Mouse (Mus musculus) induced T-regulatory cell, adult 2 months (primary cell): ENCODE measurements around the gene Mylk.

ENCODE experiments used
- DNase-seq: peaks from one replicate; pipeline ENCODE4 v3.0.0-alpha.2; 2012; ENCODE audit warnings: low read depth

The Mylk gene

DNA sequence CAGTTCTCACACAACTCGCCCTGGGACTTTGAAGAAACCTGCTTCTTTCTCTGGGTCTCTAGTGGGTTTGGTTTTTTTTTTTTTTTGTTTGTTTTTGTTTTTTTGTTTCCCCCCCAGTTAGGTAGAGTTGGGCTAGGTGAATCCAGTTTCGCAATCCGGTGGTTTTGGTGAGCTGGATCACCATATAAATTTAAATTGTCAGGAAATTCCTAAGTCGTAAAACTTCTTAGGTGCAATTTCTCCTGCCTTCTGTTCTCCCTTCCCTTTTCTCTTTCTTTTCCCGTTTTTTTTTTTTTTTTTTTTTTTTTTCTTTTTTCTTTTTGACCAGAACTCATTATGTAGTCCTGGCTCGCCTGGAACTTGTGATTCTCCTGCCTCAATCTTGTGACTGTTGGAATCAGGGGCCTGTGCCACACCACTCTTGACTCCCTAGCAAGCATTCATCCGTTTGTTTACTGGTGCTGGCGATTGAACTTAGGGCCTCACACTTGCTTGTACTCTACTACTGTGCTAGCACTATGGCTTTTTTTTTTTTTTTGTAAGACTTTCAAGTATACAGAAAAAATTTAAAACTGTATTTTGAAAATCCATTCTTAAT lies 278.2 kb downstream of the Mylk start:
- DNase-seq, result no peak

DNA sequence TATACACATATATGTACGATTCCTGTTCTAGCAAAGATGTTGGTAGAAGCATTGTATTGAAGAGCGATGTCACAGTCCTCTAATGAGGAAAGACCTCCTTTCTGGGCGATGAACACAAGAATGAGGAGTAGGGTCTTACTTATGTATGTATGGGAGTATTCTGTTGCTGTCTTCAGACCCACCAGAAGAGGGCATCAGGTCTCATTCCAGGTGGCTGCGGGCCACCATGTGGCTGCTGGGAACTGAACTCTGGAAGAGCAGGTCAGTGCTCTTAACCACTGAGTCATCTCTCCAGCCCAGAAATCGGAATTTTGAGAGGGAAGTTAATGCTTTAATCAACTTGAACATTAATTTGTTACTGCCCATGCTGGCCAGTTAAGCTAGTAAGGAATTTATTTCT lies 279.3 kb downstream of the Mylk start:
- peak; percentile 45 for DNase-seq

DNA sequence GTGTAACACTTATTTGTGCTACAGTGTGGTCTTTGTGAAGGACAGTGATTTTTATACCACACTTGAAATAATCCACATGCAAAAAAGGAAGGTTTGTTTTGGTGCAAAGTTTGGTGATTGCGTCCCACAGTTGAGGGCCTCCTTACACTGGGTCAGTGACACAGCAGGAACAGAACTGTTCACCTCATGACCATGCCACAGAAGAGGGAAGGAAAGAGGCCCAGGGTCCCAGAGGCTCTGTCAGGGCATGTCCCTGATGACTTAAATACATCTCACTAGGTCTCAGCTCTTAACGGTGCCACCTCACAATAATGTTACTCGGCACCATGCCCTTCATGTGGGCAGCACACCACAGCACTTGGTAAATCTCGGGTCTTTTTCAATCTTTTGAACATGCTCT lies 280.3 kb downstream of the Mylk start:
- DNase-seq, result no peak

DNA sequence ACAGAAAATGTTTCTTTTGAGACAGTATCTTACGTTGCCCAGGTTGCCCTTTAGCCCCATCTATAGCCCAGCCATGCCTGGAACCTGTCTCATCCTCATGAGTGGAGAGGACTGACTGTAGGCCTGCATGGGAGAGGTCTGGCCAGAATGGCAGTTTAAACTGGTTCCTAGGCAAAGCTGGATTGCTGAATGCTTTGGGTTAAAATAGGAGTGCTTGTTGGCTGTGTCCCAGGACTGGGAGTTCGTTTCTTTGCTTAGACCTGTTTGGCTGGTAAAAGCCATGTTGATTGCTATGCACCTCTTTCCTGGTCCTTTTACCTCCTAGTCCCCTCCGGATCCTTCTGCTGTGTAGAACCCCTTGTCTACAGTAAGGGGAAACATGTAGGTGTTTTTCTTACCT lies 288.2 kb downstream of the Mylk start:
- DNase-seq, result no peak

DNA sequence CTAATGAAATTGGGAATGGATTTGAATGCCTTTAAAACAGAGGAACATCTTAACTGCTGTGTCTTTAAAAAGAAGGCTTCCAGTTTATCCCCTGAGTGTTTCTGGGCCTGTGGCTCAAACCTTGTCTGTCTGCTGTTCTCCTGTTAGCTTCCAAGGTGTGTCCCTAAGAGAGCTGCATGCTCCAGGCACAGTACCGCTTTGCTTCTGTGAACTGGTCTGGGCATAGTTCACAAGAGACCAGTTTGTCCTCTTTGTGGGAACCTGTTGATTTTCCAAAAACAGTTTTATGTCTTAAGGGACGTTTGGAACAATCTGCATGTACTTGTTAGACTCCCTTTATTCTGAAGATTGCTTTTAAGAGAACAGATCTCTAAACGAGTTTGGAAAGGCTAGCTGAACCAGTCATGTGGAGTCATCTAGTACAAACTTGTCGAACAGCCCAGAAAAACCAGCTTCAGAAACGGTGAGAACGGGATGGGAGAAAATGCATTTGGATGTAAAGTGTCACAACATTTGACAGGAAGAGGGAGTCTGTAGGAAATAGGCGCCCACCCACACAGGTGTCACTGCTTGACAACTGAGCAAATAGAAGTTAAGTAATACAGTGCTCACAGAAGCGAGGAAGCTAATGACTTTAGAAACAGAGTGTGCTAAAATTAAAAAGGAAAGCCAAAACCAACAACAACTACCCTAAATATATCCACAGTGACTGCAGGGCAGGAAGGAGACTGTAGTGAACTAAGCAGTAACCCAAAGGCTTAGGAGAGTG lies 289.0 kb downstream of the Mylk start:
- DNase-seq, result no peak

DNA sequence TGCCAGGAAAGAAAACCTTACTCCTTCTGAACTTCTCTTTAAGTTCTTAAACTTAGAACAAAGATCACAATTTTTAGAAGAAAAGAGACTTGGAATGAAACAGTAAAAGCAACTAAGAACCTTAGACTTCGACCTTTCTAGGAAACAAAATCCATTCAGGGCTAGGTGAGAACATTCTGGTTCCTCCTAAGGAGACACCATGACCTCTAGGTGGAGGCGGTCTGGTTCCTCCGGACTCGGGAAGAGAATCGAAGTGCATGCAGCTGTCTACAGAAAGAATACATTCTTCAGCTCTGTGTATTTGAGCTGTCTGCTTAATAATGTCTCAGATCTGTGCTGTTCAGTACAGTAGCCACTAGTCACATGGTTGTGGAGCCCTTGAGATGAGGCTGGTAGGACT lies 290.0 kb downstream of the Mylk start:
- DNase-seq, result no peak

DNA sequence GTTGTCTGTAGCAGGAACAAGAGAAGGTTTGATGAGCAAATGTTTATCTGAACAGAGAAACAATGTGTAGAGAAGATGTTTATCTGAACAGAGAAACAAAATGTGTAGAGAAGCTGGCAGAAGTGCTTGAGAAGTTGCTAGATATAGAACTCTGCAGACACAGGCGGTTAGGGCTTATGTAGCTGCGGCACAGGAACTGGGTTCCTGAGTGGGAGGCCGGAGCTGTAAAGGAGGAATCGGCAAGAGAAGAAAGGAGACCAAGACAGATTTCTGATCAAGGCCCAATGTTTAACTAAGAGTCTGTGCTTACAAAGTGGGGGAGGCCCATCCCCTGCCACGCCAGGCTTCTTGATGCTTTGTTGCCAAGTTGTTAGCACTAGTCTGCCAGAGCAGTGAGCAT lies 291.7 kb downstream of the Mylk start:
- no peak for DNase-seq

DNA sequence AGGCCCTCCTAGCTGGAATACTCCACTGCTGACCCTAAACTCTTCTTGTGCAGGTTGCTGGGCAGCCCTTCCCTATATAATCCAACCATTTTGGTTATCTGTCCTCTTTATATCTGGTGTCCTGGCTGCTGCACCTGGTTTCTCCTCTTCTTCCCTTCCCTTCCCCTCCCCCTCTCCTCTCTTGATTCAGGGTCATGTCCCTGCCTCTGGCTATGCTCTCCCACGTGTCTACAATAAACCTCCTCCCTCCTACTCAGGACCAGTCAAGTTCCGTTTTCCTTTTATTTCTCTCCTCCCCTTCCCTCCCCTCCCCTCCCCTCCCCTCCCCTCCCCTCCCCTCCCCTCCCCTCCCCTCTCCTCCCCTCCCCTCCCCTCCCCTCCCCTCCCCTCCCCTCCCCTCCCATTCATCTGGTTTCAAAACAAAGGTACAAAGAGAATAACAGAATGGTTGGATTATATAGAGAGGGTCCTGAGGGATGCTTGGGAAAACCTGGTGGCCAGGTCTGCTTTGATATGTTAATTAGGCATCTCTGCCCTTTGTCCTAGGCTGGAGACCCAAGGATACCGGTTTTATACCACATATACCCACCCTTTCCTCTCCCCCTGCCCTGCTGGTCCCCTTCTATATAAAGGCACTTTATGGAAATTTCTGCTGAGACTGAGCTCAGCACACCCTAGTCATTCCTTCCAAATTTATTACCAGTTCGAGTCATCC lies 293.5 kb downstream of the Mylk start:
- no peak for DNase-seq

DNA sequence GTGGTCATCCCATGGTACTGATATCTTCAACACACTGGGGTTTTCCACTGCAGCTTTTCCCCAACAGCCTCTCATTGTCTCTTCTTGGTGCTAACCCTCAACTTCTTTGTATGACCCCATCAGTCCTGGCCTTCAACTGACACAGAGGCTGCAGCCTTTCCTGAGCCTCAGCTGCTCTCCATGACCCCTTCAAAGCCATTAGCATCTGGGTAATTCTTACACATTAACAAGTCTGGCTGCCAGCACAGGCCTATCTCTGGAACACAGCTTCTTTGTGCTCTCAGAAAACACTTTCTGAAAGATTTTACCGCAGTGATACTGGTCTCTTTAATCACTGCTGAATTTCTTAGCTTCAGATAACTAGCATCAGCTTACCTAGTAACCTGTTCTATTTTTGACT lies 295.1 kb downstream of the Mylk start:
- no peak for DNase-seq

DNA sequence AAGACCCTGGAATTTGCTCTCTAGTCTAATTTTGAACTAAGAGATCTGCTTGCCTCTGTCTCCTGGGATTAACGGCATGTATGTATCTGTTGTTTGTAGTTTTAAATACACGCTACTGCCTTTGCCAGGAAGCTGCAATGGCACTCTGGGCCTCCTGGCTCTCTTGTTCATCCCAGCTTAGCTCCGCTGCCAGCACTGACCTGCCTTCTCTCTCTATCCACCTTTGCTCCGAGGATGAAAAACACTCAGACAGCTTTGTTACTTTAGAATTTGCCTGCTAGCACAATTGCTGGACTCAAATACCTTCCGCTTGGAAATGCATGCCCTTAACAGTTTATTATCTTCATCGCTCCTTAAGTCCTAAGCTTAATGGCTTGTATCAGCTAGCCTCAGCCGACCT lies 296.0 kb downstream of the Mylk start:
- no peak for DNase-seq

DNA sequence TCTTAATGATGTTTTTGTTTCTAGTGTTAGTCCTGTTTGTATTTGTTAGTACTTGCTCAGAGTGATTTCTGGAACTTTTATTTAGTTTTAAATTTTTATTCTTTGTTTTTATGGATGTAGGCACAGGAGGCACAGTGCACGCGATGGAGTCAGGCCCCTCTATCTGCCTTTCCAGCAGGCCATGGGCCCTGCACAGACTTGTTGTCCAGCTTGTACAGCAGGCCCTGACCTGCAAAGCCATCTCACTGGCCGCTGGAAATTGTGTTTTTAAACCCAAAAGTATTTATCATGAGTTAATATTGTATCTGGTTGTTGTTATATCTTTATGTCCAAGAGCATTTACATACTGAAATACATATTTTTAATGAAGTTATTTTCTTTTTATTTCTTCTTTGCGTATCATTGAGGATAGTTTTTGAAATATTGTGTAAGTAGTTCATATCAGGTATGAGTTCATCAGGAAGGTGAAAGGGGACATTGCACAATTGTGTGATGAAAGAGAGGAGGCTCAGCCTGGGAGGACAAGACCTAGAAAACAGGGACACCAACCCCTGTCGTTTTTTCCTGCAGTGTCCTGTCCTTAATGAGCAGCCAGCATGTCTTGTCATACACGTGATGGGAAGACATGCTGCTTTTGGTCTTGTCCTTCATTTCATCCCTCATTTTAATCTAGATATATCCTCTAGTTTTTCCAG lies 301.2 kb downstream of the Mylk start:
- no peak for DNase-seq

DNA sequence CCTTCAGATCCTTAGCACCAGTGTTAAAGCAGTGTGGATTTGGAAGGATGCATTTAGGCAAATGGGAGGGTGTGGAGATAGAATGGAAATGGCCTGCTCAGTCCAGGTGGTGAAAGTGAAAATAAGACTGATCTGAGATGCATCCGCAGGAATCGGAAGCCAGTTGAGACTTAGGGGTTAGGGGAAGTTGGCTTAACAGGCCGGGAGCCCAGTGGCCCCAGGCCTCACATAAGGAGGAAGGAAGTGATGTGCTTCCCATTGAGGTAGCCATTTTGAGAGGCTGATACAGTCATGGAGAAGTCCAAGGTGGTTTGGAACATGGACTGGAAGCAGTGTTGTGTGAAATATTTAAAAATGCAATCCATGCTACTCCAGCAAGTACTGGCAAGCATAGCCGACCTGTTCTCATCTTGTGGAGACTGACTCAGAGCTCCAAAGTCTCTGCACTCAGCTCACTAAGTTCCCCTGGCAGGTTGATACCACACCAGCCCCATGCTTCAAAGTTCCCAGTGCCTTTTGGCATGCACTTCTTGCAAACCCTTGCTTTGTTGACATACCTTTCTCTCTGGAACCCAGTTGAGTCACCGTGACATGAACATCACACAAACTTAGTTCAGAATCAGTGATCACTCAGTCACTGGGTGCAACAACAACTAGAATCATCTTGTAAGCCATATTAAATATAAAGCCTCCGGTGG lies 302.4 kb downstream of the Mylk start:
- DNase-seq, result no peak

DNA sequence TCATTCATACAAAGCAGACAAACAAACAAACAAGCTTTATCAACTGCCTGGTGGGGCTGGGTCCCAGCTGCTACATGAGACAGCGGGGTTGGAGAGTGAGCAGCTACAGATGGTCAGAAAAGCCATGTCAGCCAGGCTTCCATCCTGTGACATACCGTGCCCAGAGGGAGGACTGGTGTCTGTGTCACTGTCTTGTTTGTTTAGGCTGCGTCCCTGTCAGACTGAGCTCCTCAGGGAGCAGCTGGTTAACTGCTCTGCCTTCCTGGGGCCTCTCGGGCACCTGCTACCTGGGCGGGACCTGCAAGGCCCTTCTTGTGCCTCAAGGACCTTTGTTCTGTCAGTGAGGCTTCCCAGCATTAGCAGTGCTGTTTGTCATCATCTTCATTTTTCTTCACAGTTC lies 306.1 kb downstream of the Mylk start:
- no peak for DNase-seq
